Mouse (Mus musculus) heart, adult 2 months (tissue): Measurements from ENCODE around the gene Arhgap11a.

ENCODE experiments used
- CTCF ChIP-seq: fragments of 200-600 bp; IDR thresholded peaks from 2 replicates; pipeline ENCODE4 v1.8.1; 2022; ENCODE audit warnings: antibody characterized with exemption, mild to moderate bottlenecking, moderate library complexity
- EP300 ChIP-seq: fragments of 200-500 bp; IDR thresholded peaks from 2 replicates; pipeline ENCODE4 v1.6.1; 2011; ENCODE audit warnings: low read depth, low read length, control low read depth; ENCODE audit not compliant: insufficient read depth
- POLR2A ChIP-seq: fragments of 200-500 bp; IDR thresholded peaks from 2 replicates; pipeline ENCODE4 v1.6.1; 2011; ENCODE audit warnings: mild to moderate bottlenecking, low read depth, low read length, control low read depth; ENCODE audit not compliant: insufficient read depth

DNA sequence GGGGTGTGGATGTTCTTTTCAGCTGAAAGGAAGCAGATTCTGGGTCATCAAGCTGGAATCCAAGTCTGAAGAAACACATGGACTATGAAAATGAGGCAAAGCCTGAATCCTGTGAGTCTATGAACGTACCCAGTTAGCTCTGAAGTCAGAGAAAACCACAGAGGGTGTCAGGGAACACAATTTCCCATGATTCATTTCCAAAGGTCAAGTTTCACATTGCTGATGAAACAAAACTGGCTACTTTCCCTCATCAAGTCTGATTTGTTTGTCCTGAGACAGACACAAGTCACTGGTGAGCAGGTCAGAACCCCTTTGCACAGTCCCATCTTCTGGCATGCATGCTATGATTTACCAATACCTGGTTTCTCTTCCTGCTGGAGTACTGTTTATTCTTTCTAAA is 37.6 kb upstream of the Arhgap11a start:
- TF ChIP-seq POLR2A (no peak), CTCF (no peak), EP300 (no peak)
